Mouse (Mus musculus): ENCODE results near the gene Supt6.

- TF ChIP-seq CTCF (IDR thresholded peaks at IDR 0.05; ENCODE audit: low read depth, low read length), result no peak
- no peak for TF ChIP-seq POLR2A (IDR thresholded peaks at IDR 0.05; ENCODE audit: extremely low read depth, insufficient read depth, low read length)
These were observed 75.5 kb downstream of the Supt6 start for GRCm38 (mm10) chr11:78170306-78170705.

Measured in liver, adult 2 months (tissue).